Comparison of ENCODE assay signal across 9 mouse cellular contexts in genomic region chr7:75752442-75753191, GRCm38 (mm10).
DNase-seq lines count a peak whose midpoint lies in the region; ATAC-seq and TF ChIP-seq lines count a peak whose summit lies in the region.
"Had no signal": no experiment of that assay in that cellular context is flagged by ENCODE, and none has a peak within 500 bp of the region (broad histone marks: within the 10 kb centered on the region; RNA-seq: fewer than 3 reads in every experiment).

No protein-coding gene starts in this region.

- ATAC-seq in heart, embryonic 11.5 days (replicated peaks; ENCODE audit: insufficient number of reproducible peaks, low FRiP score, low TSS enrichment), result peak; percentile 19; the same call in 1 of the 2 replicates
- ATAC-seq in hindbrain, embryonic 15.5 days (ENCODE audit: low FRiP score, low read depth), result no peak
- ATAC-seq in lung, postnatal 0 days, result peak; percentile 46
- no peak for ATAC-seq in erythroid progenitor cell, adult 5-6 weeks (replicated peaks; ENCODE audit: low FRiP score, poor library complexity, severe bottlenecking)
- ATAC-seq in megakaryocyte-erythroid progenitor cell, adult 5-6 weeks (replicated peaks; ENCODE audit: low FRiP score, low TSS enrichment, poor library complexity, severe bottlenecking), result no peak
- ATAC-seq in CD4-positive, CD25-positive, alpha-beta regulatory T cell, adult 4 months, result no peak

- H3K36me3 ChIP-seq in heart, embryonic 11.5 days (ENCODE audit: control insufficient read depth, insufficient read depth, low read length), result peaks cover 25% of the 10 kb centered on the region
- no peaks in the 10 kb centered on the region for H3K36me3 ChIP-seq in hindbrain, embryonic 15.5 days
- peaks cover 38% of the 10 kb centered on the region for H3K36me3 ChIP-seq in lung, postnatal 0 days (ENCODE audit: insufficient read depth, low read length)

- H3K4me1 ChIP-seq in heart, embryonic 11.5 days (ENCODE audit: control insufficient read depth, insufficient read depth, low read length), result peaks cover 31% of the 10 kb centered on the region
- peaks cover 26% of the 10 kb centered on the region for H3K4me1 ChIP-seq in hindbrain, embryonic 15.5 days (replicated peaks)
- no peaks in the 10 kb centered on the region for H3K4me1 ChIP-seq in lung, postnatal 0 days (ENCODE audit: insufficient read depth, low read depth, low read length)
- H3K4me1 ChIP-seq: limb, embryonic 15.5 days had no signal

- TF ChIP-seq CTCF in lung, postnatal 0 days (IDR thresholded peaks at IDR 0.05), result peak; percentile 53

- no peak for TF ChIP-seq EP300 in lung, postnatal 0 days (IDR thresholded peaks at IDR 0.05)

- WGBS in heart, embryonic 11.5 days (ENCODE audit: insufficient replicate concordance), result 67% methylated on average over 22 of the region's 22 CpGs
- 46% methylated on average over 22 of the region's 22 CpGs for WGBS in hindbrain, embryonic 15.5 days
- 65% methylated on average over 22 of the region's 22 CpGs for WGBS in lung, postnatal 0 days

- H3K27me3 ChIP-seq in heart, embryonic 11.5 days (ENCODE audit: control insufficient read depth, insufficient read depth, low read length), result no peaks in the 10 kb centered on the region
- no peaks in the 10 kb centered on the region for H3K27me3 ChIP-seq in hindbrain, embryonic 15.5 days
- H3K27me3 ChIP-seq in lung, postnatal 0 days (replicated peaks; ENCODE audit: insufficient read depth, low read length), result no peaks in the 10 kb centered on the region
- H3K27me3 ChIP-seq: limb, embryonic 15.5 days had no signal

- no peaks in the 10 kb centered on the region for H3K9me3 ChIP-seq in heart, embryonic 11.5 days (replicated peaks; ENCODE audit: control insufficient read depth, low read length)
- H3K9me3 ChIP-seq in hindbrain, embryonic 15.5 days, result no peaks in the 10 kb centered on the region
- no peaks in the 10 kb centered on the region for H3K9me3 ChIP-seq in lung, postnatal 0 days (ENCODE audit: low read length)
- H3K9me3 ChIP-seq: limb, embryonic 15.5 days had no signal

- H3K9ac ChIP-seq in heart, embryonic 11.5 days (ENCODE audit: low read depth, low read length), result no peak overlapping the region
- H3K9ac ChIP-seq in hindbrain, embryonic 15.5 days, result no peak overlapping the region
- no peak overlapping the region for H3K9ac ChIP-seq in lung, postnatal 0 days (replicated peaks; ENCODE audit: low read depth)
- H3K9ac ChIP-seq: limb, embryonic 15.5 days had no signal

- no peak for DNase-seq in heart, adult 8-10 months (ENCODE audit: low spot score)
- DNase-seq in R1 (ENCODE audit: low read depth, low spot score), result peak; percentile 74
- peak; percentile 36 for DNase-seq in lung, postnatal 0 days (ENCODE audit: low spot score)

- no peak overlapping the region for H3K4me3 ChIP-seq in heart, embryonic 11.5 days (ENCODE audit: low read depth, low read length)
- no peak overlapping the region for H3K4me3 ChIP-seq in hindbrain, embryonic 15.5 days
- H3K4me3 ChIP-seq in lung, postnatal 0 days (ENCODE audit: low read depth, low read length), result no peak overlapping the region
- H3K4me3 ChIP-seq: limb, embryonic 15.5 days had no signal

- no peak overlapping the region for H3K4me2 ChIP-seq in heart, embryonic 11.5 days
- peak overlapping the region; percentile 35 for H3K4me2 ChIP-seq in hindbrain, embryonic 15.5 days
- no peak overlapping the region for H3K4me2 ChIP-seq in lung, postnatal 0 days (replicated peaks; ENCODE audit: low read depth, low read length)
- H3K4me2 ChIP-seq: limb, embryonic 15.5 days had no signal

- no peak overlapping the region for H3K27ac ChIP-seq in heart, embryonic 11.5 days (ENCODE audit: low read depth, low read length)
- peak overlapping the region; percentile 22; the same call in 1 of the 2 replicates for H3K27ac ChIP-seq in hindbrain, embryonic 15.5 days (replicated peaks)
- H3K27ac ChIP-seq in lung, postnatal 0 days (ENCODE audit: low read length), result no peak overlapping the region
- H3K27ac ChIP-seq: limb, embryonic 15.5 days had no signal

Comparison
In these comparisons a context has a peak if more than half of its experiments do, and no peak if none do; other contexts are left out.
1. ATAC-seq: peak in heart, embryonic 11.5 days (single experiment) and lung, postnatal 0 days (single experiment); none in hindbrain, embryonic 15.5 days (single experiment), erythroid progenitor cell, adult 5-6 weeks (single experiment), megakaryocyte-erythroid progenitor cell, adult 5-6 weeks (single experiment) and CD4-positive, CD25-positive, alpha-beta regulatory T cell, adult 4 months (single experiment).